Mouse (Mus musculus): ENCODE measurements around the gene Kin.

DNA sequence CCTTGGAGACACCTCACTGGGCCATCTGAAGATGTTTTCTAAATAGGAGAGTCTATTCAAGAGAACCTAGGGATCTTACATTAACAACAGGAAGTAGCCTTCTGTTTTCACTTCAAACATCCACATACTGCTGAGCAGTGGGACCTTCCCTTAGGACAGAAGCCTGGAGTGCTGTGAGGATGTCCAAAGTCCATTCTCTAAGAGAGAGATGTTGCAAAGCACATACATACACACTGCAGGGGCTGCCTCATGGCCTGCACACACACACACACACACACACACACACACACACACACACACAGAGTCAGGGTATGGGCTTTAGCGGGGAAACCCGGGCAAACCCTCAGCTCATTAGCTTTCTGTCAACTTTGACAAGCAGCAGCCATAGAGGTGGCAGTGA, 20.1 kb downstream of the Kin start:
- no peak for TF ChIP-seq CTCF (IDR thresholded peaks at IDR 0.05; ENCODE audit: extremely low read depth, insufficient read depth, insufficient read length, insufficient replicate concordance)
- no peak for TF ChIP-seq POLR2A (IDR thresholded peaks at IDR 0.05; ENCODE audit: low read depth, low read length)

Data from spleen, adult 2 months (tissue).